ENCODE assay signal across 9 mouse cellular contexts in the genomic region with DNA sequence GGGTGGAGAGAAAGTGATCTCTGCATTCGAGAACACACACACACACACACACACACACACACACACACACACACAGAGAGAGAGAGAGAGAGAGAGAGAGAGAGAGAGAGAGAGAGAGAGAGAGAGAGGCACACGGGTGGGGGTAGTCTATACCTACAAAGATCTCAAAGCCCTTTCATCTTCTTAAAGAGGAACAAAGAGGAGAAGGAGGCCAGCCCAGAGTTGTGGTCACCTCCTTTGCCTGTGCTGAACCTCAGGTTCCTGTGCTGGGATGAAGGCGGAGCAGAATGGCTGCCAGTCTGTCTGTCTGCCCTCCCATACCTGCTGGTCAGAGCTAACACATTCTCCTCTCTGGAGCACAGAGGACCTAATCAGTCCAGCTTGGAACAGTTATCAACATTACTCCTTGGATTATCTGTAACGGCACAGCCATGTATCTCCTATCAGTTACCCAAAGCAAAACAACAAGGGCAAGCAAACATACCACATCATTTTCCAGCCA. TPM values are rescaled to one million over a fixed set of nuclear protein-coding genes. Genes with fewer than 3 reads are reported as not detected.
A peak's percentile ranks its signal among the peaks of the same experiment; 100 is the strongest.
DNase-seq lines count a peak whose midpoint lies in the region; ATAC-seq lines count a peak whose summit lies in the region.
"Had no signal": no experiment of that assay in that cellular context is flagged by ENCODE, and none has a peak within 500 bp of the region (broad histone marks: within the 10 kb centered on the region; RNA-seq: fewer than 3 reads in every experiment).

No protein-coding gene starts in this region.

- ATAC-seq in liver, embryonic 11.5 days (replicated peaks; ENCODE audit: low FRiP score) = peak; percentile 49; the same call in 1 of the 2 replicates
- ATAC-seq in forebrain, embryonic 12.5 days (ENCODE audit: low FRiP score) = peak; percentile 18; the same call in 1 of the 2 replicates
- ATAC-seq in liver, embryonic 12.5 days = peak; percentile 63
- peak; percentile 23; the same call in 1 of the 2 replicates for ATAC-seq in stomach, embryonic 15.5 days (ENCODE audit: insufficient read depth, low FRiP score, low read depth)

- H3K27ac ChIP-seq in liver, embryonic 11.5 days (ENCODE audit: low read depth, low read length) = no peak overlapping the region
- peak overlapping the region; percentile 97 for H3K27ac ChIP-seq in forebrain, embryonic 12.5 days
- peak overlapping the region; percentile 36; the same call in 1 of the 2 replicates for H3K27ac ChIP-seq in liver, embryonic 12.5 days
- H3K27ac ChIP-seq in stomach, embryonic 15.5 days = no peak overlapping the region

- H3K36me3 ChIP-seq in liver, embryonic 11.5 days (ENCODE audit: control insufficient read depth, insufficient read depth, low read length) = no peaks in the 10 kb centered on the region; the same call in 1 of the 2 replicates
- 0 out of 2 replicates have a peak, but pooled peaks cover 7% of the 10 kb centered on the region for H3K36me3 ChIP-seq in forebrain, embryonic 12.5 days (replicated peaks)
- peaks cover 20% of the 10 kb centered on the region for H3K36me3 ChIP-seq in liver, embryonic 12.5 days
- no peaks in the 10 kb centered on the region for H3K36me3 ChIP-seq in stomach, embryonic 15.5 days

- no peaks in the 10 kb centered on the region for H3K9me3 ChIP-seq in liver, embryonic 11.5 days (ENCODE audit: control insufficient read depth, low read length)
- H3K9me3 ChIP-seq in forebrain, embryonic 12.5 days = no peaks in the 10 kb centered on the region
- no peaks in the 10 kb centered on the region for H3K9me3 ChIP-seq in liver, embryonic 12.5 days (replicated peaks)
- H3K9me3 ChIP-seq in stomach, embryonic 15.5 days = no peaks in the 10 kb centered on the region

- no peak for DNase-seq in liver, embryonic 11.5 days (ENCODE audit: low spot score)
- no peak for DNase-seq in liver
- no peak for DNase-seq in layer of hippocampus, adult 18-20 months (ENCODE audit: low spot score in 2 of 2)
- DNase-seq in gastrocnemius, adult 8-10 months (ENCODE audit: low spot score in 2 of 2) = no peak
- no peak for DNase-seq in testis, postnatal 14 days (ENCODE audit: low spot score)
- DNase-seq: layer of hippocampus, postnatal 36 days had no signal

- no peaks in the 10 kb centered on the region for H3K27me3 ChIP-seq in liver, embryonic 11.5 days (replicated peaks; ENCODE audit: control insufficient read depth, insufficient read depth, low read length)
- no peaks in the 10 kb centered on the region for H3K27me3 ChIP-seq in forebrain, embryonic 12.5 days
- H3K27me3 ChIP-seq in liver, embryonic 12.5 days (replicated peaks) = no peaks in the 10 kb centered on the region
- H3K27me3 ChIP-seq in stomach, embryonic 15.5 days (replicated peaks) = no peaks in the 10 kb centered on the region

- 23% methylated on average over 4 of the region's 4 CpGs for WGBS in liver, embryonic 11.5 days
- WGBS in forebrain, embryonic 12.5 days = 28% methylated on average over 4 of the region's 4 CpGs
- 42% methylated on average over 2 of the region's 4 CpGs for WGBS in liver, embryonic 12.5 days (ENCODE audit: insufficient replicate concordance)
- WGBS in stomach, embryonic 15.5 days = 49% methylated on average over 3 of the region's 4 CpGs

- peaks cover 23% of the 10 kb centered on the region for H3K4me1 ChIP-seq in liver, embryonic 11.5 days (replicated peaks; ENCODE audit: control insufficient read depth, insufficient read depth, low read length)
- H3K4me1 ChIP-seq in forebrain, embryonic 12.5 days = peaks cover 30% of the 10 kb centered on the region
- H3K4me1 ChIP-seq in liver, embryonic 12.5 days = peaks cover 56% of the 10 kb centered on the region
- peaks cover 28% of the 10 kb centered on the region for H3K4me1 ChIP-seq in stomach, embryonic 15.5 days

- peak overlapping the region; percentile 51 for H3K4me2 ChIP-seq in liver, embryonic 11.5 days
- peak overlapping the region; percentile 62 for H3K4me2 ChIP-seq in forebrain, embryonic 12.5 days
- H3K4me2 ChIP-seq in liver, embryonic 12.5 days = peak overlapping the region; percentile 46
- peak overlapping the region; percentile 44 for H3K4me2 ChIP-seq in stomach, embryonic 15.5 days

- no peak overlapping the region for H3K9ac ChIP-seq in liver, embryonic 11.5 days (ENCODE audit: low read depth, low read length)
- peak overlapping the region; percentile 69 for H3K9ac ChIP-seq in forebrain, embryonic 12.5 days
- 0 out of 2 replicates have a peak overlapping the region, but pooled peaks have one; percentile 24 for H3K9ac ChIP-seq in liver, embryonic 12.5 days
- H3K9ac ChIP-seq in stomach, embryonic 15.5 days = no peak overlapping the region

- H3K4me3 ChIP-seq in liver, embryonic 11.5 days (ENCODE audit: low read depth, low read length) = no peak overlapping the region
- peak overlapping the region; percentile 38 for H3K4me3 ChIP-seq in forebrain, embryonic 12.5 days (replicated peaks)
- H3K4me3 ChIP-seq in liver, embryonic 12.5 days = peak overlapping the region; percentile 19; the same call in 1 of the 2 replicates
- H3K4me3 ChIP-seq in stomach, embryonic 15.5 days (replicated peaks) = no peak overlapping the region

RNA-seq across cellular contexts. Expression of gene Cfap43, which starts 8.9 kb away (rescaled TPM):
- 0.04 TPM in 1 of 2 replicates, not detected in the other for polyA plus RNA-seq in liver, embryonic 11.5 days (2014; fragmentation: Nextera tagmentation; extraction: Ambion mirVana)
- polyA plus RNA-seq in forebrain, embryonic 12.5 days (2016; fragmentation: Nextera tagmentation; extraction: Ambion mirVana) = 0.22 and 0.37 TPM in 2 replicates
- polyA plus RNA-seq in liver, embryonic 12.5 days (2016; fragmentation: Nextera tagmentation; extraction: Ambion mirVana) = 0.04 TPM in 1 of 2 replicates, not detected in the other
- polyA plus RNA-seq in stomach, embryonic 15.5 days (2015; fragmentation: Nextera tagmentation; extraction: Ambion mirVana) = 0.39 and 0.62 TPM in 2 replicates
- total RNA-seq in layer of hippocampus, adult 18-20 months (2021) = under 1 TPM; 0.79 to 0.99 TPM
- not detected for total RNA-seq in gastrocnemius, adult 8-10 months (2022)

RNA-seq across cellular contexts. Expression of gene Itprip, which starts 8.9 kb away (rescaled TPM):
- polyA plus RNA-seq in liver, embryonic 11.5 days (2014; fragmentation: Nextera tagmentation; extraction: Ambion mirVana) = 9.2 and 9.8 TPM in 2 replicates
- polyA plus RNA-seq in forebrain, embryonic 12.5 days (2016; fragmentation: Nextera tagmentation; extraction: Ambion mirVana) = 17.9 and 19.8 TPM in 2 replicates
- polyA plus RNA-seq in liver, embryonic 12.5 days (2016; fragmentation: Nextera tagmentation; extraction: Ambion mirVana) = 5.3 and 5.9 TPM in 2 replicates
- 11.0 and 12.6 TPM in 2 replicates for polyA plus RNA-seq in stomach, embryonic 15.5 days (2015; fragmentation: Nextera tagmentation; extraction: Ambion mirVana)
- 1 to 10 TPM in 1 of 2 experiments, under 1 TPM in 1; 0.86 to 1.2 TPM for total RNA-seq in layer of hippocampus, adult 18-20 months (2021)
- 1 to 10 TPM in 1 of 4 experiments, under 1 TPM in 3; 0.27 to 1.0 (median 0.48) TPM for total RNA-seq in gastrocnemius, adult 8-10 months (2022)

RNA-seq across cellular contexts. Expression of gene Cfap58, which starts 27.3 kb away (rescaled TPM):
- polyA plus RNA-seq in liver, embryonic 11.5 days (2014; fragmentation: Nextera tagmentation; extraction: Ambion mirVana) = 0.04 TPM in 1 of 2 replicates, not detected in the other
- 0.09 and 0.10 TPM in 2 replicates for polyA plus RNA-seq in forebrain, embryonic 12.5 days (2016; fragmentation: Nextera tagmentation; extraction: Ambion mirVana)
- not detected in 2 replicates for polyA plus RNA-seq in liver, embryonic 12.5 days (2016; fragmentation: Nextera tagmentation; extraction: Ambion mirVana)
- polyA plus RNA-seq in stomach, embryonic 15.5 days (2015; fragmentation: Nextera tagmentation; extraction: Ambion mirVana) = not detected in 2 replicates
- total RNA-seq in layer of hippocampus, adult 18-20 months (2021) = under 1 TPM; 0.28 to 0.30 TPM
- not detected for total RNA-seq in gastrocnemius, adult 8-10 months (2022)

RNA-seq across cellular contexts. Expression of gene Gsto2, which starts 44.8 kb away (rescaled TPM):
- polyA plus RNA-seq in liver, embryonic 11.5 days (2014; fragmentation: Nextera tagmentation; extraction: Ambion mirVana) = 0.55 and 0.67 TPM in 2 replicates
- polyA plus RNA-seq in forebrain, embryonic 12.5 days (2016; fragmentation: Nextera tagmentation; extraction: Ambion mirVana) = 0.95 and 1.3 TPM in 2 replicates
- polyA plus RNA-seq in liver, embryonic 12.5 days (2016; fragmentation: Nextera tagmentation; extraction: Ambion mirVana) = 0.29 and 0.31 TPM in 2 replicates
- polyA plus RNA-seq in stomach, embryonic 15.5 days (2015; fragmentation: Nextera tagmentation; extraction: Ambion mirVana) = 1.2 and 1.3 TPM in 2 replicates
- total RNA-seq in layer of hippocampus, adult 18-20 months (2021) = 1 to 10 TPM; 2.9 to 3.7 TPM
- under 1 TPM; 0.34 to 0.58 (median 0.42) TPM for total RNA-seq in gastrocnemius, adult 8-10 months (2022)

RNA-seq across cellular contexts. Expression of gene Gsto1, which starts 55.4 kb away (rescaled TPM):
- 183 and 195 TPM in 2 replicates for polyA plus RNA-seq in liver, embryonic 11.5 days (2014; fragmentation: Nextera tagmentation; extraction: Ambion mirVana)
- polyA plus RNA-seq in forebrain, embryonic 12.5 days (2016; fragmentation: Nextera tagmentation; extraction: Ambion mirVana) = 61.8 and 62.7 TPM in 2 replicates
- 119 and 123 TPM in 2 replicates for polyA plus RNA-seq in liver, embryonic 12.5 days (2016; fragmentation: Nextera tagmentation; extraction: Ambion mirVana)
- 745 and 1,161 TPM in 2 replicates for polyA plus RNA-seq in stomach, embryonic 15.5 days (2015; fragmentation: Nextera tagmentation; extraction: Ambion mirVana)
- 10 to 100 TPM; 46.2 to 47.4 TPM for total RNA-seq in layer of hippocampus, adult 18-20 months (2021)
- total RNA-seq in gastrocnemius, adult 8-10 months (2022) = 10 to 100 TPM; 50.1 to 55.4 (median 51.9) TPM

Comparison
In these comparisons a context has a peak if more than half of its experiments do, and no peak if none do; other contexts are left out.
1. H3K27ac ChIP-seq: peak in forebrain, embryonic 12.5 days (single experiment) and liver, embryonic 12.5 days (single experiment); none in liver, embryonic 11.5 days (single experiment) and stomach, embryonic 15.5 days (single experiment).
2. H3K4me3 ChIP-seq: peak in forebrain, embryonic 12.5 days (single experiment) and liver, embryonic 12.5 days (single experiment); none in liver, embryonic 11.5 days (single experiment) and stomach, embryonic 15.5 days (single experiment).
3. H3K9ac ChIP-seq: peak in forebrain, embryonic 12.5 days (single experiment) and liver, embryonic 12.5 days (single experiment); none in liver, embryonic 11.5 days (single experiment) and stomach, embryonic 15.5 days (single experiment).
4. Peak in every context shown above with its lines, with median percentiles within 50 percentile points of each other: ATAC-seq and H3K4me2 ChIP-seq.